Mouse (Mus musculus): Measurements from ENCODE around the gene Miga1. TPM values are rescaled to one million over a fixed set of nuclear protein-coding genes. Genes with fewer than 3 reads are reported as not detected.

Gene Miga1
- polyA plus RNA-seq, 1 experiment from 2014 or later = 3.6 TPM

GRCm38 (mm10) chr3:152293530-152294181, 46.6 kb downstream of the Miga1 start:
- no peak for ATAC-seq (ENCODE audit: low FRiP score, low TSS enrichment)
- DNase-seq (ENCODE audit: low spot score) = no peak
- Histone ChIP-seq H3K4me2 (replicated peaks; ENCODE audit: low read depth) (no peak overlapping the region), H3K27ac (replicated peaks) (no peak overlapping the region), H3K9me3 (ENCODE audit: control insufficient read depth, low read length) (no peaks in the 10 kb centered on the region), H3K36me3 (ENCODE audit: control insufficient read depth, insufficient read depth, low read length) (no peaks in the 10 kb centered on the region), H3K27me3 (ENCODE audit: control insufficient read depth, insufficient read depth, low read length) (no peaks in the 10 kb centered on the region), H3K4me1 (replicated peaks; ENCODE audit: control insufficient read depth, insufficient read depth) (no peaks in the 10 kb centered on the region), H3K9ac (ENCODE audit: low read length) (no peak overlapping the region), H3K4me3 (ENCODE audit: low read depth, low read length) (no peak overlapping the region)
- TF ChIP-seq EP300 (optimal IDR thresholded peaks at IDR 0.05) (no peak), CTCF (IDR thresholded peaks at IDR 0.05; ENCODE audit: low read depth) (no peak)
- 59% methylated on average over 13 of the region's 13 CpGs for WGBS

GRCm38 (mm10) chr3:152291895-152292294, 48.3 kb downstream of the Miga1 start:
- no peak overlapping the region for H3K4me3 ChIP-seq (ENCODE audit: low read depth, low read length)
- WGBS = 72% methylated on average over 6 of the region's 6 CpGs
- ATAC-seq (ENCODE audit: low FRiP score, low TSS enrichment) = no peak
- no peaks in the 10 kb centered on the region for H3K4me1 ChIP-seq (replicated peaks; ENCODE audit: control insufficient read depth, insufficient read depth)
- no peak overlapping the region for H3K4me2 ChIP-seq (replicated peaks; ENCODE audit: low read depth)
- DNase-seq (ENCODE audit: low spot score) = no peak
- TF ChIP-seq CTCF (IDR thresholded peaks at IDR 0.05; ENCODE audit: low read depth) (no peak), EP300 (optimal IDR thresholded peaks at IDR 0.05) (no peak)
- no peaks in the 10 kb centered on the region for H3K27me3 ChIP-seq (ENCODE audit: control insufficient read depth, insufficient read depth, low read length)
- H3K9me3 ChIP-seq (ENCODE audit: control insufficient read depth, low read length) = no peaks in the 10 kb centered on the region
- H3K36me3 ChIP-seq (ENCODE audit: control insufficient read depth, insufficient read depth, low read length) = no peaks in the 10 kb centered on the region
- H3K27ac ChIP-seq (replicated peaks) = no peak overlapping the region
- H3K9ac ChIP-seq (ENCODE audit: low read length) = no peak overlapping the region

GRCm38 (mm10) chr3:152290175-152290798, 49.9 kb downstream of the Miga1 start:
- H3K27ac ChIP-seq (replicated peaks) = no peak overlapping the region
- no peak for TF ChIP-seq EP300 (optimal IDR thresholded peaks at IDR 0.05)
- TF ChIP-seq CTCF (IDR thresholded peaks at IDR 0.05; ENCODE audit: low read depth) = no peak
- no peak for ATAC-seq (ENCODE audit: low FRiP score, low TSS enrichment)
- H3K4me1 ChIP-seq (replicated peaks; ENCODE audit: control insufficient read depth, insufficient read depth) = no peaks in the 10 kb centered on the region
- no peak overlapping the region for H3K4me3 ChIP-seq (ENCODE audit: low read depth, low read length)
- H3K9ac ChIP-seq (ENCODE audit: low read length) = no peak overlapping the region
- no peaks in the 10 kb centered on the region for H3K27me3 ChIP-seq (ENCODE audit: control insufficient read depth, insufficient read depth, low read length)
- H3K36me3 ChIP-seq (ENCODE audit: control insufficient read depth, insufficient read depth, low read length) = no peaks in the 10 kb centered on the region
- 89% methylated on average over 17 of the region's 17 CpGs for WGBS
- no peaks in the 10 kb centered on the region for H3K9me3 ChIP-seq (ENCODE audit: control insufficient read depth, low read length)
- H3K4me2 ChIP-seq (replicated peaks; ENCODE audit: low read depth) = no peak overlapping the region
- DNase-seq (ENCODE audit: low spot score) = no peak

DNA sequence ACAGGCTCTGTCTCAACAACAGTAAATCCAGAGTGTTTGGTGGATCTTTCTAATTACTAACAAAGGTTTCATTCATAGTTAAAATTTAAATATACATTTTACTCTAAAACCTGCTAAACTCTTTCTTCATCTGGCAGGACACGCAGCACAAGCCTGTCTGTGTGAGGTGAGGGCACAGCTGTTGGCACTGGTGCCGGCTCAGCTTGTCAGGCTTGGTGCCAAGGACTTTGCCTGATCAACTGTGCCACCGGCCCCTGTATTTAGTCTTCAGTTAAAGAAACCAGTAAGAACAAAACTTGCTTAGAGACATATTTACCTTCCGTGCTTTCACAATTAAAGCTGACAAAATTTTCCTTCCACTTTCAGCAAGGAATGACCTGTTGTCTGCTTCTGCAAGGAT, 51.5 kb downstream of the Miga1 start:
- 56% methylated on average over 4 of the region's 4 CpGs for whole genome bisulfite sequencing
- no peak for DNase-seq (ENCODE audit: low spot score)
- Histone ChIP-seq H3K4me3 (ENCODE audit: low read depth, low read length) (no peak overlapping the region), H3K9ac (ENCODE audit: low read length) (no peak overlapping the region), H3K36me3 (ENCODE audit: control insufficient read depth, insufficient read depth, low read length) (no peaks in the 10 kb centered on the region), H3K9me3 (ENCODE audit: control insufficient read depth, low read length) (no peaks in the 10 kb centered on the region), H3K4me2 (replicated peaks; ENCODE audit: low read depth) (no peak overlapping the region), H3K27me3 (ENCODE audit: control insufficient read depth, insufficient read depth, low read length) (no peaks in the 10 kb centered on the region), H3K4me1 (replicated peaks; ENCODE audit: control insufficient read depth, insufficient read depth) (no peaks in the 10 kb centered on the region), H3K27ac (replicated peaks) (no peak overlapping the region)
- no peak for ATAC-seq (ENCODE audit: low FRiP score, low TSS enrichment)
- TF ChIP-seq EP300 (optimal IDR thresholded peaks at IDR 0.05) = no peak
- TF ChIP-seq CTCF (IDR thresholded peaks at IDR 0.05; ENCODE audit: low read depth) = no peak

DNA sequence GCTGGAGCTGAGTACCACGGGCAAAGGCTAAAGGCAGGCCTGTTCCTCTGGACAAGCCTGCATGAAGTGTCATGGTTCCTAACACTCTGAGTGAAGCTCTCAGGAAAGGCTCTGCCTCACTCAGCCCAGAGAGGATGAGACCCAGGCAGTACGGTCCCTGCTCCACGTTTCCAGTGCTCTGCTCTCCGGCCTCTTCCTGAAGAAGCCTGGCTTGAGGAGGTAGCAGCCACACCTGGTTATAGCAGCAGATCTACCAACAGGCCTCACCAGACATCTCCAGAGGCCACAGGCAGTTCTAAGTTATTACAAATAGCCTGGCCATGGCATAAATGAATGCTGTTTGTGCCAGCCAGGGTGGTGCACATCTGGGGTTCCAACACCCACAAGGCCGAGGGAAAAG, 51.9 kb downstream of the Miga1 start:
- TF ChIP-seq CTCF (IDR thresholded peaks at IDR 0.05; ENCODE audit: low read depth) = no peak
- TF ChIP-seq EP300 (optimal IDR thresholded peaks at IDR 0.05) = no peak
- no peaks in the 10 kb centered on the region for H3K36me3 ChIP-seq (ENCODE audit: control insufficient read depth, insufficient read depth, low read length)
- H3K9me3 ChIP-seq (ENCODE audit: control insufficient read depth, low read length) = no peaks in the 10 kb centered on the region
- no peak overlapping the region for H3K4me3 ChIP-seq (ENCODE audit: low read depth, low read length)
- H3K4me2 ChIP-seq (replicated peaks; ENCODE audit: low read depth) = no peak overlapping the region
- no peaks in the 10 kb centered on the region for H3K4me1 ChIP-seq (replicated peaks; ENCODE audit: control insufficient read depth, insufficient read depth)
- WGBS = 87% methylated on average over 5 of the region's 5 CpGs
- ATAC-seq (ENCODE audit: low FRiP score, low TSS enrichment) = no peak
- H3K27me3 ChIP-seq (ENCODE audit: control insufficient read depth, insufficient read depth, low read length) = no peaks in the 10 kb centered on the region
- no peak overlapping the region for H3K9ac ChIP-seq (ENCODE audit: low read length)
- no peak for DNase-seq (ENCODE audit: low spot score)
- H3K27ac ChIP-seq (replicated peaks) = no peak overlapping the region

- Histone ChIP-seq H3K4me1 (replicated peaks; ENCODE audit: control insufficient read depth, insufficient read depth) (no peaks in the 10 kb centered on the region), H3K27me3 (ENCODE audit: control insufficient read depth, insufficient read depth, low read length) (no peaks in the 10 kb centered on the region), H3K9ac (ENCODE audit: low read length) (no peak overlapping the region), H3K36me3 (ENCODE audit: control insufficient read depth, insufficient read depth, low read length) (no peaks in the 10 kb centered on the region), H3K27ac (replicated peaks) (no peak overlapping the region), H3K4me3 (ENCODE audit: low read depth, low read length) (no peak overlapping the region), H3K9me3 (ENCODE audit: control insufficient read depth, low read length) (no peaks in the 10 kb centered on the region), H3K4me2 (replicated peaks; ENCODE audit: low read depth) (no peak overlapping the region)
- DNase-seq (ENCODE audit: low spot score) (no peak), ATAC-seq (ENCODE audit: low FRiP score, low TSS enrichment) (no peak)
- 0 out of 2 replicates have a peak, but pooled peaks have one; percentile 5 for TF ChIP-seq CTCF (IDR thresholded peaks at IDR 0.05; ENCODE audit: low read depth)
- no peak for TF ChIP-seq EP300 (optimal IDR thresholded peaks at IDR 0.05)
- WGBS = 85% methylated on average over 9 of the region's 9 CpGs
These were observed 52.4 kb downstream of the Miga1 start for GRCm38 (mm10) chr3:152287810-152288209.

All from stomach, postnatal 0 days (tissue).